12 mouse cellular contexts compared by ENCODE assay signal in the genomic region with DNA sequence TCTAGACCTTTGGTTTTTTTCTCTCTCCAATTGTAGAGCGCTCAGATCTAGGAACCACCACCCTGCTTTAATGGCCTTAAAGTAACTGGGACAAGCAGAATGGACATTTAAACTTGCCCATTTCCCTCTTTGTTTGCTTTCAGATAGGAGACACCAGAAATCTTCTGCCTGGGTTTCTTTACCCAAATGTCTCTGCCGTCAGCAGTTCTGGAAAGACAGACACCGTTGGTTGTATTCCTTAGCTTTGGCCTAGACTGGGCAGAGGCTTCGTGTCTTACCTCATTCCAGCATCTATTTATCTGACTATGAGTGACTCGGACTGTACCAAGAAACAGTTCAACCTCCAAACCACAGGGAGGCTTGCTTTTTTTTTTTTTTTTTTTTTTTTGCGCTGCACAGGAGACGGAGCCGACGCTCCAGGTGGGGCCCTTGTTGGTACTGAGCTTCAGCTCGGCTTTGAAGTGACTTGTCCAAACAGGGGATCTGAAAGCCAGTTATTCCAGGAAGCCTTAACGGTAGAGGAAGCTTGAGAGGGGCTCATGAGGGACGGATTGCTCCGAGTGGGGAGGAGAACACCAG. TPM values are rescaled to one million over a fixed set of nuclear protein-coding genes. Genes with fewer than 3 reads are reported as not detected.
A peak's percentile ranks its signal among the peaks of the same experiment; 100 is the strongest.
DNase-seq lines count a peak whose midpoint lies in the region; ATAC-seq lines count a peak whose summit lies in the region.
"Had no signal": no experiment of that assay in that cellular context is flagged by ENCODE, and none has a peak within 500 bp of the region (broad histone marks: within the 10 kb centered on the region; RNA-seq: fewer than 3 reads in every experiment).

No protein-coding gene starts in this region.

- no peaks in the 10 kb centered on the region for H3K9me3 ChIP-seq in heart, embryonic 15.5 days (replicated peaks)
- no peaks in the 10 kb centered on the region for H3K9me3 ChIP-seq in heart, embryonic 10.5 days
- no peaks in the 10 kb centered on the region for H3K9me3 ChIP-seq in midbrain, embryonic 10.5 days (replicated peaks)
- no peaks in the 10 kb centered on the region for H3K9me3 ChIP-seq in midbrain, embryonic 16.5 days (replicated peaks; ENCODE audit: control insufficient read depth, low read length, poor library complexity, severe bottlenecking)
- H3K9me3 ChIP-seq in limb, embryonic 13.5 days: no peaks in the 10 kb centered on the region
- no peaks in the 10 kb centered on the region for H3K9me3 ChIP-seq in forebrain, embryonic 15.5 days
- H3K9me3 ChIP-seq: limb, embryonic 12.5 days had no signal

- WGBS in heart, embryonic 15.5 days: 50% methylated on average over 13 of the region's 13 CpGs
- WGBS in heart, embryonic 10.5 days: 32% methylated on average over 13 of the region's 13 CpGs
- WGBS in midbrain, embryonic 10.5 days: 38% methylated on average over 13 of the region's 13 CpGs
- WGBS in midbrain, embryonic 16.5 days: 35% methylated on average over 13 of the region's 13 CpGs
- 46% methylated on average over 13 of the region's 13 CpGs for WGBS in limb, embryonic 13.5 days
- WGBS in forebrain, embryonic 15.5 days: 48% methylated on average over 13 of the region's 13 CpGs

- H3K27ac ChIP-seq in heart, embryonic 15.5 days: peak overlapping the region; percentile 68
- no peak overlapping the region for H3K27ac ChIP-seq in heart, embryonic 10.5 days
- H3K27ac ChIP-seq in midbrain, embryonic 10.5 days (replicated peaks): peak overlapping the region; percentile 81; the same call in 1 of the 2 replicates
- no peak overlapping the region for H3K27ac ChIP-seq in midbrain, embryonic 16.5 days (ENCODE audit: low read length)
- no peak overlapping the region for H3K27ac ChIP-seq in limb, embryonic 13.5 days
- H3K27ac ChIP-seq in forebrain, embryonic 15.5 days (replicated peaks): no peak overlapping the region
- H3K27ac ChIP-seq: limb, embryonic 12.5 days had no signal

- no peaks in the 10 kb centered on the region for H3K27me3 ChIP-seq in heart, embryonic 15.5 days
- peaks cover 10% of the 10 kb centered on the region; the same call in 1 of the 2 replicates for H3K27me3 ChIP-seq in heart, embryonic 10.5 days (ENCODE audit: insufficient read depth, poor library complexity, severe bottlenecking)
- H3K27me3 ChIP-seq in midbrain, embryonic 10.5 days (ENCODE audit: low read depth, poor library complexity, severe bottlenecking): peaks cover 27% of the 10 kb centered on the region
- 0 out of 2 replicates have a peak, but pooled peaks cover 2% of the 10 kb centered on the region for H3K27me3 ChIP-seq in midbrain, embryonic 16.5 days (ENCODE audit: control insufficient read depth, insufficient read depth, low read depth, low read length)
- 0 out of 2 replicates have a peak, but pooled peaks cover 8% of the 10 kb centered on the region for H3K27me3 ChIP-seq in limb, embryonic 13.5 days
- H3K27me3 ChIP-seq in forebrain, embryonic 15.5 days: no peaks in the 10 kb centered on the region

- peak overlapping the region; percentile 35; the same call in 1 of the 2 replicates for H3K4me3 ChIP-seq in heart, embryonic 15.5 days
- H3K4me3 ChIP-seq in heart, embryonic 10.5 days: no peak overlapping the region
- H3K4me3 ChIP-seq in midbrain, embryonic 10.5 days: peak overlapping the region; percentile 55
- H3K4me3 ChIP-seq in midbrain, embryonic 16.5 days (ENCODE audit: low read depth, low read length): no peak overlapping the region
- H3K4me3 ChIP-seq in limb, embryonic 13.5 days: no peak overlapping the region
- H3K4me3 ChIP-seq in forebrain, embryonic 15.5 days: no peak overlapping the region

- H3K4me1 ChIP-seq in heart, embryonic 15.5 days (replicated peaks): peaks cover 14% of the 10 kb centered on the region
- peaks cover 21% of the 10 kb centered on the region for H3K4me1 ChIP-seq in heart, embryonic 10.5 days
- H3K4me1 ChIP-seq in midbrain, embryonic 10.5 days: peaks cover 42% of the 10 kb centered on the region
- peaks cover 6% of the 10 kb centered on the region; the same call in 1 of the 2 replicates for H3K4me1 ChIP-seq in midbrain, embryonic 16.5 days (ENCODE audit: control insufficient read depth, insufficient read depth, low read length)
- H3K4me1 ChIP-seq in limb, embryonic 13.5 days: peaks cover 19% of the 10 kb centered on the region
- peaks cover 8% of the 10 kb centered on the region for H3K4me1 ChIP-seq in forebrain, embryonic 15.5 days

- no peak for ATAC-seq in heart, embryonic 15.5 days (replicated peaks; ENCODE audit: insufficient number of reproducible peaks, insufficient read depth, low FRiP score, low read depth)
- ATAC-seq in midbrain, embryonic 16.5 days: no peak
- no peak for ATAC-seq in limb, embryonic 13.5 days (ENCODE audit: low FRiP score, low read depth)
- ATAC-seq in forebrain, embryonic 15.5 days (replicated peaks): no peak

- H3K4me2 ChIP-seq in heart, embryonic 15.5 days: peak overlapping the region; percentile 63
- H3K4me2 ChIP-seq in midbrain, embryonic 16.5 days (ENCODE audit: low read length): no peak overlapping the region
- H3K4me2 ChIP-seq in limb, embryonic 13.5 days (replicated peaks): peak overlapping the region; percentile 58; the same call in 1 of the 2 replicates
- H3K4me2 ChIP-seq in forebrain, embryonic 15.5 days (replicated peaks): no peak overlapping the region

- no peak overlapping the region for H3K9ac ChIP-seq in heart, embryonic 15.5 days
- no peak overlapping the region for H3K9ac ChIP-seq in midbrain, embryonic 16.5 days (ENCODE audit: low read depth, low read length)
- no peak overlapping the region for H3K9ac ChIP-seq in limb, embryonic 13.5 days
- H3K9ac ChIP-seq in forebrain, embryonic 15.5 days (replicated peaks): no peak overlapping the region

- peaks cover 7% of the 10 kb centered on the region; the same call in 1 of the 2 replicates for H3K36me3 ChIP-seq in heart, embryonic 15.5 days
- H3K36me3 ChIP-seq in heart, embryonic 10.5 days: peaks cover 9% of the 10 kb centered on the region
- peaks cover 24% of the 10 kb centered on the region for H3K36me3 ChIP-seq in midbrain, embryonic 10.5 days
- H3K36me3 ChIP-seq in midbrain, embryonic 16.5 days (ENCODE audit: control insufficient read depth, insufficient read depth, low read length): no peaks in the 10 kb centered on the region
- peaks cover 21% of the 10 kb centered on the region for H3K36me3 ChIP-seq in limb, embryonic 13.5 days
- H3K36me3 ChIP-seq in forebrain, embryonic 15.5 days: no peaks in the 10 kb centered on the region

- no peak for DNase-seq in heart, embryonic 10.5 days (ENCODE audit: low spot score)
- DNase-seq in midbrain, embryonic 10.5 days (ENCODE audit: low spot score): no peak
- DNase-seq in naive thymus-derived CD4-positive, alpha-beta T cell, adult 2 months (ENCODE audit: low read depth): peak; percentile 36
- no peak for DNase-seq in adrenal gland, postnatal 36 days
- DNase-seq: right cerebral cortex, postnatal 14 days had no signal

RNA-seq across cellular contexts. Expression of a gene that starts 54.9 kb away (rescaled TPM):
- polyA plus RNA-seq in heart, embryonic 15.5 days (2015; fragmentation: Nextera tagmentation; extraction: Ambion mirVana): 0.71 TPM in 1 of 2 replicates, not detected in the other
- not detected in 2 replicates for polyA plus RNA-seq in heart, embryonic 10.5 days (2016; fragmentation: Nextera tagmentation; extraction: Ambion mirVana)
- 0.58 TPM in 1 of 2 replicates, not detected in the other for polyA plus RNA-seq in midbrain, embryonic 10.5 days (2016; fragmentation: Nextera tagmentation; extraction: Ambion mirVana)
- polyA plus RNA-seq in midbrain, embryonic 16.5 days (2015; fragmentation: Nextera tagmentation; extraction: Ambion mirVana): not detected in 2 replicates
- 0.84 TPM in 1 of 2 replicates, not detected in the other for polyA plus RNA-seq in limb, embryonic 13.5 days (2015; fragmentation: Nextera tagmentation; extraction: Ambion mirVana)
- 0.80 and 0.91 TPM in 2 replicates for polyA plus RNA-seq in forebrain, embryonic 15.5 days (2015; fragmentation: Nextera tagmentation; extraction: Ambion mirVana)
- 1 to 10 TPM in 1 of 2 experiments, under 1 TPM in 1; 0.92 to 1.3 TPM for total RNA-seq in adrenal gland, postnatal 36 days (2021)
- total RNA-seq: hematopoietic stem cell, adult 5-6 weeks had no signal
- polyA plus RNA-seq: CD4-positive, CD25-positive, alpha-beta regulatory T cell, adult 4 months had no signal

RNA-seq across cellular contexts. Expression of a gene that starts 55.3 kb away (rescaled TPM):
- polyA plus RNA-seq in heart, embryonic 15.5 days (2015; fragmentation: Nextera tagmentation; extraction: Ambion mirVana): 62.7 and 69.4 TPM in 2 replicates
- 64.5 and 73.9 TPM in 2 replicates for polyA plus RNA-seq in heart, embryonic 10.5 days (2016; fragmentation: Nextera tagmentation; extraction: Ambion mirVana)
- 69.0 and 73.3 TPM in 2 replicates for polyA plus RNA-seq in midbrain, embryonic 10.5 days (2016; fragmentation: Nextera tagmentation; extraction: Ambion mirVana)
- 61.6 and 61.7 TPM in 2 replicates for polyA plus RNA-seq in midbrain, embryonic 16.5 days (2015; fragmentation: Nextera tagmentation; extraction: Ambion mirVana)
- polyA plus RNA-seq in limb, embryonic 13.5 days (2015; fragmentation: Nextera tagmentation; extraction: Ambion mirVana): 84.1 and 91.9 TPM in 2 replicates
- polyA plus RNA-seq in forebrain, embryonic 15.5 days (2015; fragmentation: Nextera tagmentation; extraction: Ambion mirVana): 66.1 and 74.2 TPM in 2 replicates
- total RNA-seq in adrenal gland, postnatal 36 days (2021): 100 to 1,000 TPM; 138 to 153 TPM

Comparison
In these comparisons a context has a peak if more than half of its experiments do, and no peak if none do; other contexts are left out.
1. H3K27ac ChIP-seq: peak in heart, embryonic 15.5 days (single experiment) and midbrain, embryonic 10.5 days (single experiment); none in heart, embryonic 10.5 days (single experiment), midbrain, embryonic 16.5 days (single experiment), limb, embryonic 13.5 days (single experiment) and forebrain, embryonic 15.5 days (single experiment).
2. H3K4me3 ChIP-seq: peak in heart, embryonic 15.5 days (single experiment) and midbrain, embryonic 10.5 days (single experiment); none in heart, embryonic 10.5 days (single experiment), midbrain, embryonic 16.5 days (single experiment), limb, embryonic 13.5 days (single experiment) and forebrain, embryonic 15.5 days (single experiment).
3. H3K4me2 ChIP-seq: peak in heart, embryonic 15.5 days (single experiment) and limb, embryonic 13.5 days (single experiment); none in midbrain, embryonic 16.5 days (single experiment) and forebrain, embryonic 15.5 days (single experiment).